Mouse (Mus musculus) heart, adult 2 months (tissue): ENCODE results near the gene Zmym3.

Source experiments
- CTCF ChIP-seq: fragments of 200-600 bp; IDR thresholded peaks from 2 replicates; pipeline ENCODE4 v1.8.1; 2022; ENCODE audit warnings: antibody characterized with exemption, mild to moderate bottlenecking, moderate library complexity
- POLR2A ChIP-seq: fragments of 200-500 bp; IDR thresholded peaks from 2 replicates; pipeline ENCODE4 v1.6.1; 2011; ENCODE audit warnings: mild to moderate bottlenecking, low read depth, low read length, control low read depth; ENCODE audit not compliant: insufficient read depth

- TF ChIP-seq POLR2A, result no peak
- no peak for TF ChIP-seq CTCF
Observed at GRCm38 (mm10) chrX:101429976-101430375, 9.3 kb upstream of the Zmym3 start.
